Mouse (Mus musculus) cerebellum, postnatal 14 days (tissue): ENCODE measurements around the gene Gm28041.
A peak's percentile ranks its signal among the peaks of the same experiment; 100 is the strongest.
"Not testable (repeated sequence)": the region's sequence is repeated elsewhere in the genome, so short reads cannot be mapped to it uniquely, and the experiment has no call there.

Experiments
- DNase-seq, 2 experiments: peaks; one replicate each; pipeline ENCODE4 v3.0.0; 2021; ENCODE audit warnings: mixed read lengths in 2 of 2

Gm28041 gene

GRCm38 (mm10) chr13:67375050-67375911 lies at the start of gene Gm28041, which contains the start of gene Zfp456:
TSS of gene Gm28041 (minus strand) at chr13:67375733.
TSS of gene Zfp456 (minus strand) at chr13:67375810.
- peak; percentile 41 to 60 for DNase-seq

GRCm38 (mm10) chr13:67422532-67422931 lies 47.0 kb upstream of the Gm28041 start:
- DNase-seq: not testable (repeated sequence)

GRCm38 (mm10) chr13:67421207-67421857 lies 45.8 kb upstream of the Gm28041 start, which contains the start of gene Zfp459:
TSS of gene Zfp459 (minus strand) at chr13:67421418.
- peak; percentile 41 to 60 for DNase-seq

GRCm38 (mm10) chr13:67420558-67421206 lies 45.1 kb upstream of the Gm28041 start:
- DNase-seq: no peak

- DNase-seq: no peak
Observed at GRCm38 (mm10) chr13:67416811-67417210, 41.3 kb upstream of the Gm28041 start.

- no peak for DNase-seq
Observed at GRCm38 (mm10) chr13:67415759-67416158, 40.2 kb upstream of the Gm28041 start.

- not testable (repeated sequence) for DNase-seq
Observed at GRCm38 (mm10) chr13:67413634-67414033, 38.1 kb upstream of the Gm28041 start.

GRCm38 (mm10) chr13:67399183-67399903 lies 23.8 kb upstream of the Gm28041 start, which contains the start of gene Zfp429:
TSS of gene Zfp429 (minus strand) at chr13:67399819.
- peak; percentile 71 to 75 for DNase-seq

GRCm38 (mm10) chr13:67376255-67376654 lies 722 bp upstream of the Gm28041 start:
- not testable (repeated sequence) for DNase-seq

- DNase-seq: peak; percentile 87 to 93
Observed at GRCm38 (mm10) chr13:67360131-67360744, 15.3 kb downstream of the Gm28041 start, which contains the start of the genes Gm28044 and Zfp953. TSS of gene Gm28044 (minus strand) at chr13:67360536. TSS of gene Zfp953 (minus strand) at chr13:67360605.

- no peak for DNase-seq
Observed at GRCm38 (mm10) chr13:67351854-67352253, 23.7 kb downstream of the Gm28041 start.

- DNase-seq: no peak
Observed at GRCm38 (mm10) chr13:67343422-67343821, 32.1 kb downstream of the Gm28041 start.

GRCm38 (mm10) chr13:67332877-67333276 lies 42.7 kb downstream of the Gm28041 start:
- peak in 1 of 2 experiments; percentile 12 for DNase-seq

- peak; percentile 62 to 81 for DNase-seq
Observed at GRCm38 (mm10) chr13:67332019-67332724, 43.4 kb downstream of the Gm28041 start, which contains the start of gene Zfp595. TSS of gene Zfp595 (minus strand) at chr13:67332570.

GRCm38 (mm10) chr13:67306718-67307117 lies 68.8 kb downstream of the Gm28041 start:
- no peak for DNase-seq

GRCm38 (mm10) chr13:67305822-67306672 lies 69.5 kb downstream of the Gm28041 start, which contains the start of gene Zfp457:
TSS of gene Zfp457 (minus strand) at chr13:67306485.
- peak; percentile 89 to 91 for DNase-seq
